Mouse (Mus musculus) v-Abl transformed pro-B cells (cell line): ENCODE results near the gene Fam83e.

Experiments used
- in situ Hi-C, 2 experiments: fragments of 400-800 bp; cut with MboI; formaldehyde crosslinking; loops; one replicate each; pipeline ENCODE4 v1.15.1; 2025; ENCODE audit not compliant: unreplicated experiment in 2 of 2

Gene Fam83e

GRCm38 (mm10) chr7:45721642-45722347 lies 783 bp downstream of the Fam83e start:
- in situ Hi-C loops = loop anchor here (25.0 kb wide), 2 partner anchors 709 to 1184 kb away; partner anchors contain the start of genes Pold1 (in 2 of the 2), Spib (in 2 of the 2), Rras (in 1 of the 2) and Scaf1 (in 1 of the 2)

GRCm38 (mm10) chr7:45722348-45722713 lies 1.3 kb downstream of the Fam83e start:
- in situ Hi-C loops = loop anchor here (25.0 kb wide), 2 partner anchors 710 to 1185 kb away; partner anchors contain the start of genes Pold1 (in 2 of the 2), Spib (in 2 of the 2), Rras (in 1 of the 2) and Scaf1 (in 1 of the 2)

GRCm38 (mm10) chr7:45723301-45723700 lies 2.3 kb downstream of the Fam83e start:
- in situ Hi-C loops = loop anchor here (25.0 kb wide), 2 partner anchors 711 to 1186 kb away; partner anchors contain the start of genes Pold1 (in 2 of the 2), Spib (in 2 of the 2), Rras (in 1 of the 2) and Scaf1 (in 1 of the 2)

- in situ Hi-C loops = loop anchor here (25.0 kb wide), 2 partner anchors 711 to 1186 kb away; partner anchors contain the start of genes Pold1 (in 2 of the 2), Spib (in 2 of the 2), Rras (in 1 of the 2) and Scaf1 (in 1 of the 2)
These were observed 2.8 kb downstream of the Fam83e start for GRCm38 (mm10) chr7:45723781-45724180.

- in situ Hi-C loops = loop anchor here in 1 of 2 experiments (25.0 kb wide), 1 partner anchor 487 kb away; no protein-coding TSS in a partner anchor
These were observed 4.1 kb downstream of the Fam83e start for GRCm38 (mm10) chr7:45725151-45725550.

GRCm38 (mm10) chr7:45725713-45726112 lies 4.7 kb downstream of the Fam83e start, which contains the start of gene Spaca4:
Spaca4 (minus strand) TSS chr7:45725813.
- in situ Hi-C loops = loop anchor here in 1 of 2 experiments (25.0 kb wide), 1 partner anchor 487 kb away; no protein-coding TSS in a partner anchor

GRCm38 (mm10) chr7:45726419-45726818 lies 5.4 kb downstream of the Fam83e start:
- in situ Hi-C loops = loop anchor here in 1 of 2 experiments (25.0 kb wide), 1 partner anchor 486 kb away; no protein-coding TSS in a partner anchor

- in situ Hi-C loops = loop anchor here in 1 of 2 experiments (25.0 kb wide), 1 partner anchor 485 kb away; no protein-coding TSS in a partner anchor
These were observed 6.6 kb downstream of the Fam83e start for GRCm38 (mm10) chr7:45727625-45728024.

GRCm38 (mm10) chr7:45730727-45731431 lies 9.9 kb downstream of the Fam83e start:
- in situ Hi-C loops = loop anchor here (5.0 to 25.0 kb wide), 2 partner anchors 191 to 481 kb away; partner anchors contain the start of genes Ccdc114 (in 1 of the 2) and Emp3 (in 1 of the 2)

- in situ Hi-C loops = loop anchor here (5.0 to 25.0 kb wide), 2 partner anchors 189 to 479 kb away; partner anchors contain the start of genes Ccdc114 (in 1 of the 2) and Emp3 (in 1 of the 2)
These were observed 12.5 kb downstream of the Fam83e start for GRCm38 (mm10) chr7:45733477-45733876.

- in situ Hi-C loops = loop anchor here (5.0 to 25.0 kb wide), 4 partner anchors 63 to 473 kb away; no protein-coding TSS in a partner anchor
These were observed 18.3 kb downstream of the Fam83e start for GRCm38 (mm10) chr7:45739162-45739763.

GRCm38 (mm10) chr7:45739820-45740219 lies 18.8 kb downstream of the Fam83e start:
- in situ Hi-C loops = loop anchor here (5.0 to 25.0 kb wide), 4 partner anchors 62 to 472 kb away; no protein-coding TSS in a partner anchor

GRCm38 (mm10) chr7:45741308-45741707 lies 20.3 kb downstream of the Fam83e start:
- in situ Hi-C loops = loop anchor here in 1 of 2 experiments (25.0 kb wide), 1 partner anchor 471 kb away; no protein-coding TSS in a partner anchor

GRCm38 (mm10) chr7:45741777-45742176 lies 20.8 kb downstream of the Fam83e start:
- in situ Hi-C loops = loop anchor here in 1 of 2 experiments (25.0 kb wide), 1 partner anchor 471 kb away; no protein-coding TSS in a partner anchor

- in situ Hi-C loops = loop anchor here in 1 of 2 experiments (25.0 kb wide), 1 partner anchor 470 kb away; no protein-coding TSS in a partner anchor
These were observed 21.3 kb downstream of the Fam83e start for GRCm38 (mm10) chr7:45742338-45742737.

- in situ Hi-C loops = loop anchor here in 1 of 2 experiments (25.0 kb wide), 1 partner anchor 468 kb away; no protein-coding TSS in a partner anchor
These were observed 23.4 kb downstream of the Fam83e start for GRCm38 (mm10) chr7:45744387-45744786.

- in situ Hi-C loops = loop anchor here in 1 of 2 experiments (25.0 kb wide), 1 partner anchor 466 kb away; no protein-coding TSS in a partner anchor
These were observed 25.5 kb downstream of the Fam83e start for GRCm38 (mm10) chr7:45746518-45746917.

- in situ Hi-C loops = loop anchor here in 1 of 2 experiments (25.0 kb wide), 1 partner anchor 465 kb away; no protein-coding TSS in a partner anchor
These were observed 26.4 kb downstream of the Fam83e start for GRCm38 (mm10) chr7:45747450-45747849.

GRCm38 (mm10) chr7:45748110-45748509 lies 27.1 kb downstream of the Fam83e start:
- in situ Hi-C loops = loop anchor here in 1 of 2 experiments (25.0 kb wide), 1 partner anchor 464 kb away; no protein-coding TSS in a partner anchor
